ENCODE assay signal across 14 mouse cellular contexts in genomic region chr15:99017986-99018385, GRCm38 (mm10). TPM values are rescaled to one million over a fixed set of nuclear protein-coding genes. Genes with fewer than 3 reads are reported as not detected.
A peak's percentile ranks its signal among the peaks of the same experiment; 100 is the strongest.
DNase-seq lines count a peak whose midpoint lies in the region; ATAC-seq and TF ChIP-seq lines count a peak whose summit lies in the region.
"Had no signal": no experiment of that assay in that cellular context is flagged by ENCODE, and none has a peak within 500 bp of the region (broad histone marks: within the 10 kb centered on the region; RNA-seq: fewer than 3 reads in every experiment).

No protein-coding gene starts in this region.

- DNase-seq in gastrocnemius, adult 18-20 months (ENCODE audit: low spot score), result peak; percentile 51
- DNase-seq in gastrocnemius, adult 8-10 months (ENCODE audit: low spot score in 2 of 2), result no peak
- DNase-seq in NIH3T3 (ENCODE audit: low read depth), result peak; percentile 59
- peak; percentile 33 for DNase-seq in hindbrain, postnatal 0 days (ENCODE audit: low spot score)
- no peak for DNase-seq in limb, embryonic 10.5 days (ENCODE audit: low spot score)
- DNase-seq in lung, postnatal 4 days, result no peak
- DNase-seq in adrenal gland, postnatal 25 days, result no peak
- no peak for DNase-seq in testis, postnatal 14 days (ENCODE audit: low spot score)
- DNase-seq: cerebellum, postnatal 25 days; heart, adult 11 months; layer of hippocampus, postnatal 36 days; lung, adult 2 months had no signal

- H3K9ac ChIP-seq in hindbrain, postnatal 0 days (replicated peaks; ENCODE audit: low read length), result no peak overlapping the region

- WGBS in hindbrain, postnatal 0 days, result 38% methylated on average over 9 of the region's 9 CpGs
- WGBS in limb, embryonic 10.5 days, result 87% methylated on average over 9 of the region's 9 CpGs

- H3K36me3 ChIP-seq in hindbrain, postnatal 0 days (ENCODE audit: insufficient read depth, low read length), result no peaks in the 10 kb centered on the region
- no peaks in the 10 kb centered on the region for H3K36me3 ChIP-seq in limb, embryonic 10.5 days

- peak overlapping the region; percentile 7; the same call in 1 of the 2 replicates for H3K4me2 ChIP-seq in hindbrain, postnatal 0 days (ENCODE audit: low read depth, low read length)

- no peak overlapping the region for H3K4me3 ChIP-seq in hindbrain, postnatal 0 days (ENCODE audit: low read length)
- H3K4me3 ChIP-seq in limb, embryonic 10.5 days, result no peak overlapping the region

- ATAC-seq in hindbrain, postnatal 0 days, result no peak
- ATAC-seq: forebrain, embryonic 16.5 days had no signal

- H3K9me3 ChIP-seq in hindbrain, postnatal 0 days (ENCODE audit: low read length), result no peaks in the 10 kb centered on the region
- H3K9me3 ChIP-seq in limb, embryonic 10.5 days (replicated peaks), result no peaks in the 10 kb centered on the region; the same call in 1 of the 2 replicates

- H3K27me3 ChIP-seq in hindbrain, postnatal 0 days (ENCODE audit: insufficient read depth, low read length), result no peaks in the 10 kb centered on the region
- 0 out of 2 replicates have a peak, but pooled peaks cover 11% of the 10 kb centered on the region for H3K27me3 ChIP-seq in limb, embryonic 10.5 days (ENCODE audit: low read depth, poor library complexity, severe bottlenecking)

- TF ChIP-seq CTCF in hindbrain, postnatal 0 days (IDR thresholded peaks at IDR 0.05; ENCODE audit: low read depth), result no peak

- H3K4me1 ChIP-seq in hindbrain, postnatal 0 days (ENCODE audit: insufficient read depth, low read length), result peaks cover 5% of the 10 kb centered on the region; the same call in 1 of the 2 replicates
- peaks cover 15% of the 10 kb centered on the region; the same call in 1 of the 2 replicates for H3K4me1 ChIP-seq in limb, embryonic 10.5 days

- H3K27ac ChIP-seq in hindbrain, postnatal 0 days, result peak overlapping the region; percentile 45; the same call in 1 of the 2 replicates
- peak overlapping the region; percentile 5; the same call in 1 of the 2 replicates for H3K27ac ChIP-seq in limb, embryonic 10.5 days

RNA-seq across cellular contexts. Expression of gene Tuba1c, which starts 11.7 kb away (rescaled TPM):
- total RNA-seq in gastrocnemius, adult 18-20 months (2021), result 1 to 10 TPM; 5.4 to 9.9 TPM
- 1 to 10 TPM; 5.7 to 7.8 (median 6.8) TPM for total RNA-seq in gastrocnemius, adult 8-10 months (2022)
- 43.8 and 58.3 TPM in 2 replicates for total RNA-seq in hindbrain, postnatal 0 days (2014; rRNA removed)
- 24.0 and 24.2 TPM in 2 replicates for polyA plus RNA-seq in hindbrain, postnatal 0 days (2015; fragmentation: Nextera tagmentation; extraction: Ambion mirVana)
- 133 and 138 TPM in 2 replicates for polyA plus RNA-seq in limb, embryonic 10.5 days (2016; fragmentation: Nextera tagmentation; extraction: Ambion mirVana)
- total RNA-seq in adrenal gland, postnatal 25 days (2021), result 286 and 303 TPM in 2 replicates

RNA-seq across cellular contexts. Expression of gene Prph, which starts 37.0 kb away (rescaled TPM):
- total RNA-seq in gastrocnemius, adult 18-20 months (2021), result under 1 TPM; 0.43 to 0.88 TPM
- under 1 TPM in 3 of 4 experiments, not detected in 1; 0.31 to 0.58 (median 0.35) TPM for total RNA-seq in gastrocnemius, adult 8-10 months (2022)
- total RNA-seq in hindbrain, postnatal 0 days (2014; rRNA removed), result 62.6 and 70.9 TPM in 2 replicates
- 50.0 and 53.5 TPM in 2 replicates for polyA plus RNA-seq in hindbrain, postnatal 0 days (2015; fragmentation: Nextera tagmentation; extraction: Ambion mirVana)
- 0.16 TPM in 1 of 2 replicates, not detected in the other for polyA plus RNA-seq in limb, embryonic 10.5 days (2016; fragmentation: Nextera tagmentation; extraction: Ambion mirVana)
- total RNA-seq in adrenal gland, postnatal 25 days (2021), result 0.52 and 2.2 TPM in 2 replicates
- total RNA-seq: hematopoietic stem cell, adult 5-6 weeks had no signal

RNA-seq across cellular contexts. Expression of gene Troap, which starts 56.4 kb away (rescaled TPM):
- total RNA-seq in gastrocnemius, adult 18-20 months (2021), result under 1 TPM in 1 of 2 experiments, not detected in 1; 0.21 TPM
- total RNA-seq in gastrocnemius, adult 8-10 months (2022), result not detected
- 4.3 and 10.5 TPM in 2 replicates for total RNA-seq in hindbrain, postnatal 0 days (2014; rRNA removed)
- 4.5 and 6.4 TPM in 2 replicates for polyA plus RNA-seq in hindbrain, postnatal 0 days (2015; fragmentation: Nextera tagmentation; extraction: Ambion mirVana)
- 54.8 and 56.2 TPM in 2 replicates for polyA plus RNA-seq in limb, embryonic 10.5 days (2016; fragmentation: Nextera tagmentation; extraction: Ambion mirVana)
- total RNA-seq in adrenal gland, postnatal 25 days (2021), result 4.3 and 5.6 TPM in 2 replicates

Comparison
In these comparisons a context has a peak if more than half of its experiments do, and no peak if none do; other contexts are left out.
1. DNase-seq: peak in gastrocnemius, adult 18-20 months (single experiment), NIH3T3 (single experiment) and hindbrain, postnatal 0 days (single experiment); none in gastrocnemius, adult 8-10 months (0 of 2), limb, embryonic 10.5 days (single experiment), lung, postnatal 4 days (0 of 2), adrenal gland, postnatal 25 days (single experiment) and testis, postnatal 14 days (single experiment).
2. RNA of gene Prph, which starts 37.0 kb away (total RNA-seq): 62.6 to 70.9 TPM in hindbrain, postnatal 0 days; 0.52 to 2.2 TPM in adrenal gland, postnatal 25 days, 0.43 to 0.88 TPM in gastrocnemius, adult 18-20 months and 0.31 to 0.58 TPM in gastrocnemius, adult 8-10 months; every median in the first group is over 10 times any median in the second.